In the genomic region with DNA sequence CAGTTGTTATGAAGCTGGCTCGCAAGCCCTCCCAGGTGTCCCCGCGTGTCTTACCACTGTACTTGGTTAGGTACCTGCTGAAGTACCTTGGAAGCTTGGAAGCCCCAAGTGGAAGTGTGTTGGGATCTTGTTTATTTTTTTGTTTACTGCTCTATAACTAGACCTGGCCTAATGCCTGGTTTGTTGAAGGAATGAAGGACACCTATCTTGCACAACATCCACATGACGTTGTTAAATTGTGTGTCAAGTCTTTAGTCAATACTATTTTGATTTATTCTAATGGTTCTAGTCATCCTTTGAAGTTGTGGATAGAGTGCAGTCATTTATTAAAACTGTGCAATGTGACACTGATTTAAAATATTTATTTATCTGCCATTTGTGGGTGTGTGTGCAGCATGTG, we compare ENCODE assay signal across 18 mouse cellular contexts.
DNase-seq lines count a peak whose midpoint lies in the region; ATAC-seq and TF ChIP-seq lines count a peak whose summit lies in the region.
"Had no signal": no experiment of that assay in that cellular context is flagged by ENCODE, and none has a peak within 500 bp of the region (broad histone marks: within the 10 kb centered on the region; RNA-seq: fewer than 3 reads in every experiment).

No protein-coding gene starts in this region.

- peak; percentile 84 for DNase-seq in liver, adult 2 months (ENCODE audit: extremely low read depth, low read depth, low spot score)
- no peak for DNase-seq in liver, postnatal 0 days
- DNase-seq: adrenal gland, adult 2 months; adrenal gland, adult 8-10 months; adrenal gland, postnatal 10 days; adrenal gland, postnatal 14 days; adrenal gland, postnatal 25 days; adrenal gland, postnatal 36 days; B cell, adult 2 months; cerebellum, adult 11 months; cerebellum, adult 11-12 months; cerebellum, adult 18-20 months; cerebellum, adult 2 months had no signal

- 65% methylated on average over 4 of the region's 4 CpGs for WGBS in liver, adult 2 months
- WGBS in liver, postnatal 0 days (ENCODE audit: insufficient replicate concordance): 83% methylated on average over 4 of the region's 4 CpGs

- no peaks in the 10 kb centered on the region for H3K27me3 ChIP-seq in liver, adult 2 months (ENCODE audit: control insufficient read depth, insufficient read depth, low read length)
- H3K27me3 ChIP-seq in liver, postnatal 0 days (ENCODE audit: insufficient read depth, low read length): no peaks in the 10 kb centered on the region
- H3K27me3 ChIP-seq: CH12.LX had no signal

- no peak overlapping the region for H3K4me3 ChIP-seq in liver, adult 2 months (ENCODE audit: insufficient read depth, low read depth, low read length)
- no peak overlapping the region for H3K4me3 ChIP-seq in liver, postnatal 0 days (ENCODE audit: low read depth, low read length)

- no peak for TF ChIP-seq POLR2A in liver, adult 2 months (IDR thresholded peaks at IDR 0.05; ENCODE audit: extremely low read depth, insufficient read depth, low read length)

- no peaks in the 10 kb centered on the region for H3K9me3 ChIP-seq in liver, postnatal 0 days (ENCODE audit: low read length)
- H3K9me3 ChIP-seq: G1E had no signal

- H3K9ac ChIP-seq in liver, adult 2 months (ENCODE audit: low read depth, low read length): no peak overlapping the region
- no peak overlapping the region for H3K9ac ChIP-seq in liver, postnatal 0 days (replicated peaks)

- H3K4me2 ChIP-seq in liver, postnatal 0 days (ENCODE audit: low read depth, low read length): no peak overlapping the region

- H3K27ac ChIP-seq in liver, adult 2 months (replicated peaks; ENCODE audit: insufficient read depth, low read depth, low read length): no peak overlapping the region; the same call in 1 of the 2 replicates
- H3K27ac ChIP-seq in liver, postnatal 0 days (ENCODE audit: low read depth): no peak overlapping the region

- ATAC-seq in liver, postnatal 0 days: no peak
- ATAC-seq: activated CD4-positive, CD25-positive, alpha-beta regulatory T cell, adult 4 months; CD4-positive, CD25-positive, alpha-beta regulatory T cell, adult 4 months; Patski had no signal

- H3K79me2 ChIP-seq in liver, adult 2 months (ENCODE audit: control insufficient read depth, insufficient read depth, low read length): 0 out of 2 replicates have a peak, but pooled peaks cover 4% of the 10 kb centered on the region

- H3K4me1 ChIP-seq in liver, adult 2 months (ENCODE audit: control insufficient read depth, insufficient read depth, low read length): peaks cover 25% of the 10 kb centered on the region
- peaks cover 5% of the 10 kb centered on the region; the same call in 1 of the 2 replicates for H3K4me1 ChIP-seq in liver, postnatal 0 days (ENCODE audit: insufficient read depth)

- no peaks in the 10 kb centered on the region for H3K36me3 ChIP-seq in liver, adult 2 months (ENCODE audit: control insufficient read depth, insufficient read depth, low read length)
- no peaks in the 10 kb centered on the region for H3K36me3 ChIP-seq in liver, postnatal 0 days (replicated peaks; ENCODE audit: insufficient read depth, low read length)
- H3K36me3 ChIP-seq: G1E had no signal

- no peak for TF ChIP-seq EP300 in liver, postnatal 0 days (IDR thresholded peaks at IDR 0.05; ENCODE audit: low read depth)

- no peak for TF ChIP-seq CTCF in liver, adult 2 months (IDR thresholded peaks at IDR 0.05; ENCODE audit: low read depth, low read length)
- TF ChIP-seq CTCF in liver, postnatal 0 days (IDR thresholded peaks at IDR 0.05; ENCODE audit: low read depth): no peak
